Mouse (Mus musculus) stomach, embryonic 15.5 days (tissue): ENCODE measurements around the gene Cwc27. TPM values are rescaled to one million over a fixed set of nuclear protein-coding genes. Genes with fewer than 3 reads are reported as not detected.

Source experiments
- ATAC-seq: fragments of 200-750 bp; cut with Nextera tagmentation; 2 replicates; pipeline ENCODE4 v1.8.0; 2017; ENCODE audit warnings: low read depth, moderate number of reproducible peaks, moderate TSS enrichment; ENCODE audit not compliant: insufficient read depth, low FRiP score
- H3K27ac ChIP-seq: fragments of 300-500 bp; sonication (generic); 2 replicates; pipeline ENCODE4 v1.5.1; 2015; ENCODE audit warnings: mild to moderate bottlenecking, inconsistent platforms
- H3K27me3 ChIP-seq: fragments of 300-500 bp; sonication (generic); replicated peaks from 2 replicates; pipeline ENCODE4 v1.6.1; 2015; ENCODE audit warnings: inconsistent platforms
- H3K36me3 ChIP-seq: fragments of 300-500 bp; sonication (generic); 2 replicates; pipeline ENCODE4 v1.6.1; 2015; ENCODE audit warnings: inconsistent platforms
- H3K4me1 ChIP-seq: fragments of 300-500 bp; sonication (generic); 2 replicates; pipeline ENCODE4 v1.6.1; 2015; ENCODE audit warnings: inconsistent platforms
- H3K4me2 ChIP-seq: fragments of 300-500 bp; sonication (generic); 2 replicates; pipeline ENCODE4 v1.6.1; 2015; ENCODE audit warnings: mild to moderate bottlenecking, inconsistent platforms
- H3K4me3 ChIP-seq: fragments of 300-500 bp; sonication (generic); replicated peaks from 2 replicates; pipeline ENCODE4 v1.5.1; 2015; ENCODE audit warnings: inconsistent platforms
- H3K9ac ChIP-seq: fragments of 300-500 bp; sonication (generic); 2 replicates; pipeline ENCODE4 v1.6.1; 2015; ENCODE audit warnings: inconsistent platforms
- H3K9me3 ChIP-seq: fragments of 300-500 bp; sonication (generic); 2 replicates; pipeline ENCODE4 v1.6.1; 2016; ENCODE audit warnings: inconsistent platforms
- WGBS: fragments of 180-500 bp; shearing (Covaris S2); methylation state at CpG from one replicate; pipeline ENCODE4 v1.1.7; 2015; 5-methylcytosine and 5-hydroxymethylcytosine counted together
- polyA plus RNA-seq: library from polyadenylated mRNA; unstranded; fragments of >200 nt; fragmentation: Nextera tagmentation; extraction: Ambion mirVana; gene quantifications from 2 replicates; pipeline ENCODE4 v1.2.1, GENCODE M21; 2015

Gene Cwc27
- polyA plus RNA-seq, 1 experiment from 2014 or later, result 23.8 TPM

DNA sequence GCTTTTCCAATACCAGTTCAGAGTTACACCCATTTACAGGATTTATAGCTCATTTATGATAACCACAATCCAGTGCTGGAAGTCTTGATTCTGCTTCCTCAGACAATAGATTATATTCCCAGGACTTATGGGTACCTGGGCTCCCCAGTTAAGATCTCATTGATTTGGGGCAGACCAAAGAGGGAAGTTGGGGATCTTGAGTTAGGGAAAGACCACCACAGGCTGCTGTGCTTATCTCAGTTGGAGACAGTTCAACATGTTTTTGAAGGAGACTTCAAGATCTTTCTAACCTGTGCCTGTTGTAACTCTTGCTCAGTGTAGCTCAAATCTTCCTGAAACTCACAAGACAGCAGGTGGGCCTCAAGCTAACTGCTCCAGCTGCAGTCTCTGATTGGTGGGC, 4.2 kb upstream of the Cwc27 start:
- no peak overlapping the region for H3K27ac ChIP-seq
- no peaks in the 10 kb centered on the region for H3K27me3 ChIP-seq
- no peak overlapping the region for H3K4me3 ChIP-seq
- H3K4me2 ChIP-seq, result no peak overlapping the region
- H3K9ac ChIP-seq, result no peak overlapping the region
- ATAC-seq, result no peak
- H3K9me3 ChIP-seq, result no peaks in the 10 kb centered on the region
- H3K4me1 ChIP-seq, result peaks cover 7% of the 10 kb centered on the region; the same call in 1 of the 2 replicates
- no peaks in the 10 kb centered on the region for H3K36me3 ChIP-seq

DNA sequence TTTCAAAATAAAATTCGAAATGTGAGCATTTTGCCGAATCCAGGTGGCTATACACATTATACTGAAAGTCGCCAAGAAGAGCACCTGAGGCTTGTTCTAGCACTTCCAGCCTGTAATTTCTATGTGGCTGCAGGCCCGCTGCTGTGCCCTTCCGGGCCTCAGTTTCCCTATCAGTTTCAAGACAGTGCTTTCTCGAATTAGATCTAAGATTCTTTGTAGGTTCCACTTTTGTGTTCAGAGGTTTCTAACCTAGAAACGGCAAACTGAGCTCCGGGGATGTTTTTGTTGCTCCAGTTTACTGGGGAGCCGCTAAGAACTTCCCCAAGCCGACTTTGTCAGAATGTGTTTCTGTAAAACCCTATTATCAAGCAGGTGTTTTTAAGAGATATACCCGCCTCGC, 754 bp upstream of the Cwc27 start:
- H3K9ac ChIP-seq, result peak overlapping the region; percentile 68
- H3K4me1 ChIP-seq, result peaks cover 7% of the 10 kb centered on the region; the same call in 1 of the 2 replicates
- WGBS, result 45% methylated on average over 12 of the region's 12 CpGs
- no peaks in the 10 kb centered on the region for H3K36me3 ChIP-seq
- ATAC-seq, result no peak
- H3K4me3 ChIP-seq, result peak overlapping the region; percentile 75
- H3K27me3 ChIP-seq, result no peaks in the 10 kb centered on the region
- H3K27ac ChIP-seq, result no peak overlapping the region
- peak overlapping the region; percentile 66 for H3K4me2 ChIP-seq
- H3K9me3 ChIP-seq, result no peaks in the 10 kb centered on the region

DNA sequence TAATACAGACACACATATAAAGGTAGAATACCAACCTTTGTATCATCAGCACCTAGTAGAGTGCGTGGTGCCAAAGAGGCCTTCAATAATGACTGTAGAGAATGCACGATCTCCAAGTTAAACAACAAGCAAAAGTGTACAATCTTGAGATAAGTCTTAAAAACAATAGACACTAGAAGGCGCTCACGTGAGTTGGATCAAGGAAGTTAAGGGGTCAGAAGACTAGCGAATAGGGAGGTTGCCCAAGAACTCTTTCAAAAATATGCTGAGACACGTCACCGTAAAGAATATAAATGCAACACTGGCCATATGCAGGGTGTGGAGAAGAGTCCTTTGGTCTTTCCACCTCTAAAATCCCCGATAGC, 690 bp downstream of the Cwc27 start:
- Histone ChIP-seq H3K36me3 (no peaks in the 10 kb centered on the region), H3K27me3 (no peaks in the 10 kb centered on the region), H3K9me3 (no peaks in the 10 kb centered on the region), H3K4me1 (peaks cover 3% of the 10 kb centered on the region; the same call in 1 of the 2 replicates), H3K4me3 (peak overlapping the region; percentile 75), H3K27ac (peak overlapping the region; percentile 76), H3K4me2 (peak overlapping the region; percentile 48), H3K9ac (no peak overlapping the region; the same call in 1 of the 2 replicates)
- WGBS, result 7% methylated on average over 8 of the region's 8 CpGs
- peak; percentile 6; the same call in 1 of the 2 replicates for ATAC-seq

DNA sequence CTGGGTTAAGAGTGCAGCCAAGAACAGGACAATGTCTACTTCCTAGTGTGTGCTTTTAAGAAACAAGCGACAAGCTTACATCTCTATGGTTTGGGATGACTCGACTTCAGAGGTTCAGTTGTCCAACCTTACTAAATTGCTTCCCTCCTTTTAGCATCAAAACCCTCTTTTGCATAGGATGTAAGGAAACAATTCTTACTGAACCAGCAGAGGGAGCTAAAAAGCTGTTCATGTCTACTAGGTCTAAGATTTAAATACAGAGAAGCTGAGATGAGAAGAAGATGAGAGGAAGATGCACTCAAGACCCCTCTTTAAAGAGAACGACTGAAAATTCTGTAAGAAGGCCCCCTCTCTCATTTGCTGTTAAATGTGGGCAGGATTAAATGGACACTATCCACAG, 11.3 kb downstream of the Cwc27 start:
- no peaks in the 10 kb centered on the region for H3K4me1 ChIP-seq
- ATAC-seq, result no peak
- peaks cover 6% of the 10 kb centered on the region; the same call in 1 of the 2 replicates for H3K36me3 ChIP-seq
- WGBS, result 56% methylated on average over 3 of the region's 3 CpGs
- H3K4me2 ChIP-seq, result no peak overlapping the region
- H3K27ac ChIP-seq, result no peak overlapping the region
- H3K9me3 ChIP-seq, result no peaks in the 10 kb centered on the region
- no peak overlapping the region for H3K4me3 ChIP-seq
- H3K9ac ChIP-seq, result no peak overlapping the region
- no peaks in the 10 kb centered on the region for H3K27me3 ChIP-seq

DNA sequence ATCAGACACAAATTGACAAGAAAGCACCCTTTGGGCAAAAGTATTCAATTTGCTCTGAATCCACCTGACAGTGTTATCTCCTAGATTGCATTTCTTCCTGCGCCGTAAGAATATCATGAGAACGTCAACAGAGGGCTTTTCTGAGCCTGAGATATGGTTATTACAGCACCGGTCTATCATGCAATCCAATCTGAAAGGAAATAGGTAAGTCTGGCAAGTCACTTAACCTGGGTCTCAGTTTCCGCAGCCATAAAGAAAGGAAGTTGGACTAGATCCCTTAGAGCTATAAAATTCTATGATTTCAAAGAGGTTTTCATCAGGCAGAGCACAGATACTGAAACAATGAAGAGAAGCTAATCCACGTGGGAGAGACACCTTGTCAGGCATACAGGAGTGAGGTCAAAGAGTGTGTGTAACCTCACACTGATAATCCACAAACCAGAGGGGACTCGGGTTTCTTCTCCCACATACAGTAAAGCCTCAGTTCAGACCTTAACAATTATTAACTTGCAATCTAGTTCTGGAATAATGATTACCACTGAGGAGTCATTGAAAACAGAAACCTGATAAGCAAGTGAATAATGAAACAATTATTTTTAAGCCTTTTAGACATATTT, 17.3 kb downstream of the Cwc27 start:
- no peak overlapping the region for H3K9ac ChIP-seq
- peak; percentile 47; the same call in 1 of the 2 replicates for ATAC-seq
- no peaks in the 10 kb centered on the region for H3K27me3 ChIP-seq
- H3K27ac ChIP-seq, result no peak overlapping the region
- H3K9me3 ChIP-seq, result no peaks in the 10 kb centered on the region
- no peaks in the 10 kb centered on the region for H3K4me1 ChIP-seq
- no peak overlapping the region for H3K4me2 ChIP-seq
- no peak overlapping the region for H3K4me3 ChIP-seq
- H3K36me3 ChIP-seq, result peaks cover 6% of the 10 kb centered on the region
- WGBS, result 73% methylated on average over 7 of the region's 7 CpGs

DNA sequence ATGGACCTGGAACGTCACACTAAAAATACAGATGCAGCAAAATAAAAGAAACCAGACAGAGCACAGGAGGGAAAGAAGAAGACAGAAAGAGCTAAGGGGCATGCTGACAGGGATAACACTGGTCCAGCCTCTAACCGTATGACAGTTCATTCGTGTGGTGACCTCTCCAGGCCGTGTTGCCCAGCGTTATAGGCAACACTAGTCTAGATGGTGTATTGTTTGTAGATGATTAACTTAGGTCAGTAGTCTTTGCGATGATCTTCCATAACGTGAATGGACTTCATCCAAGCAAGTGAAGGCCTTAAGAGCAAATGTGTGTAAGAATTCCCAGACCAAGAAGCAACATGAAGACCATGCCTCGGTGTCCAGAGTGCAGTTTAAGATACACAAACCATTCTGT, 17.9 kb downstream of the Cwc27 start:
- Histone ChIP-seq H3K36me3 (peaks cover 6% of the 10 kb centered on the region), H3K4me2 (no peak overlapping the region), H3K9ac (no peak overlapping the region), H3K27me3 (no peaks in the 10 kb centered on the region), H3K4me1 (no peaks in the 10 kb centered on the region), H3K27ac (no peak overlapping the region), H3K9me3 (no peaks in the 10 kb centered on the region), H3K4me3 (no peak overlapping the region)
- 86% methylated on average over 8 of the region's 8 CpGs for WGBS
- ATAC-seq, result no peak

DNA sequence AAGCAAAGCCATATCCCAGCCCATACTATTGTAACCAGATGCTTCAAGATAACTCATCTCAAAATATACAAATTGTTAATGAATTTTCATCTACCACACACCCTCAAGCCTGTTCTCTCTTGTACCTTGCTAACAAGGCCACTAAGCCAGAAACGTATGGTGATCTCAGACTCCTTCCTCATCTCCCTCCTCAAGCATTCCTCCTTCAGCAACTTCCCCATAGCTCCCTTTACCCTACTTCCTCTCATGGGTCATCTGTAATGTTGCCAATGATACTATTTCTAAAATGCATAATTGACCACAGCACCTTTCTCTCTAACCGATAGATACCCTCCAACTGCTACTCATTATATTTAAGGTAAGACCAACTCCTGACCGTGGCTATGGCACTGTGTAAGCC, 22.5 kb downstream of the Cwc27 start:
- H3K27ac ChIP-seq, result no peak overlapping the region
- 92% methylated on average over 3 of the region's 3 CpGs for WGBS
- H3K9me3 ChIP-seq, result no peaks in the 10 kb centered on the region
- no peaks in the 10 kb centered on the region for H3K27me3 ChIP-seq
- no peak for ATAC-seq
- H3K9ac ChIP-seq, result no peak overlapping the region
- no peak overlapping the region for H3K4me3 ChIP-seq
- H3K36me3 ChIP-seq, result no peaks in the 10 kb centered on the region; the same call in none of the 2 replicates
- no peak overlapping the region for H3K4me2 ChIP-seq
- H3K4me1 ChIP-seq, result no peaks in the 10 kb centered on the region

GRCm38 (mm10) chr13:104792184-104792583, 24.8 kb downstream of the Cwc27 start, which contains the start of gene Srek1ip1:
Gene Srek1ip1, plus strand, starts transcription at chr13:104792484.
- no peak within 1 kb of the TSS for H3K4me3 ChIP-seq
- no peaks in the 10 kb centered on the region for H3K27me3 ChIP-seq
- H3K4me2 ChIP-seq, result no peak within 1 kb of the TSS
- no peaks in the 10 kb centered on the region; the same call in none of the 2 replicates for H3K36me3 ChIP-seq
- H3K27ac ChIP-seq, result no peak within 1 kb of the TSS
- 91% methylated on average over 11 of the region's 11 CpGs for WGBS
- no peak within 1 kb of the TSS for H3K9ac ChIP-seq
- H3K4me1 ChIP-seq, result no peaks in the 10 kb centered on the region
- H3K9me3 ChIP-seq, result no peaks in the 10 kb centered on the region
- ATAC-seq, result no peak

DNA sequence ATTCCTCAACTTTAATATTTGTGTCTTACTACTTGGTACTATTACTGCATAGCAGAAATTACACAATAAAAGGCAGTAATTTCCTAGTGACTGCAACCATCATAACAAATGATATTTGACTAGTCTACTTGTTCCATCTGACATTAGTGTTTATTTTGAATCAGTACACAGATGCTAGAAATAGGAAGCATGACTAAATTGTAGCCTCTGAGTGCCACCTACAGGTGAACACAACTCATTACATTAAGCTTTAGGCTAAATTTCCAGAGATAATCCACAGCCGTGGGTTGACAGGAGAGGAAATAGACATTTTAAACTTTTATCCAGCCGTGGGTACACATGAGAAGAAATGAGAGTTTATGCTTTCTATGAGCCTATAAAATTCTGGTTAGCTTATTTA, 27.3 kb downstream of the Cwc27 start:
- Histone ChIP-seq H3K9me3 (no peaks in the 10 kb centered on the region), H3K27me3 (no peaks in the 10 kb centered on the region), H3K9ac (no peak overlapping the region), H3K4me3 (no peak overlapping the region), H3K4me2 (no peak overlapping the region), H3K4me1 (no peaks in the 10 kb centered on the region), H3K36me3 (no peaks in the 10 kb centered on the region; the same call in 1 of the 2 replicates), H3K27ac (no peak overlapping the region)
- WGBS, result 6% methylated on average over 2 of the region's 2 CpGs
- ATAC-seq, result no peak

GRCm38 (mm10) chr13:104787260-104787659, 29.7 kb downstream of the Cwc27 start:
- Histone ChIP-seq H3K27ac (no peak overlapping the region), H3K4me3 (no peak overlapping the region), H3K9me3 (no peaks in the 10 kb centered on the region), H3K9ac (no peak overlapping the region), H3K4me1 (no peaks in the 10 kb centered on the region), H3K27me3 (no peaks in the 10 kb centered on the region), H3K4me2 (no peak overlapping the region), H3K36me3 (0 out of 2 replicates have a peak, but pooled peaks cover 3% of the 10 kb centered on the region)
- WGBS, result 93% methylated on average over 4 of the region's 4 CpGs
- ATAC-seq, result no peak

GRCm38 (mm10) chr13:104779104-104779670, 37.8 kb downstream of the Cwc27 start:
- H3K9me3 ChIP-seq, result no peaks in the 10 kb centered on the region
- ATAC-seq, result no peak
- no peak overlapping the region for H3K4me3 ChIP-seq
- H3K27me3 ChIP-seq, result no peaks in the 10 kb centered on the region
- WGBS, result 69% methylated on average over 1 of the region's 1 CpGs
- H3K4me2 ChIP-seq, result no peak overlapping the region
- no peaks in the 10 kb centered on the region for H3K4me1 ChIP-seq
- H3K27ac ChIP-seq, result no peak overlapping the region
- no peak overlapping the region for H3K9ac ChIP-seq
- no peaks in the 10 kb centered on the region for H3K36me3 ChIP-seq

DNA sequence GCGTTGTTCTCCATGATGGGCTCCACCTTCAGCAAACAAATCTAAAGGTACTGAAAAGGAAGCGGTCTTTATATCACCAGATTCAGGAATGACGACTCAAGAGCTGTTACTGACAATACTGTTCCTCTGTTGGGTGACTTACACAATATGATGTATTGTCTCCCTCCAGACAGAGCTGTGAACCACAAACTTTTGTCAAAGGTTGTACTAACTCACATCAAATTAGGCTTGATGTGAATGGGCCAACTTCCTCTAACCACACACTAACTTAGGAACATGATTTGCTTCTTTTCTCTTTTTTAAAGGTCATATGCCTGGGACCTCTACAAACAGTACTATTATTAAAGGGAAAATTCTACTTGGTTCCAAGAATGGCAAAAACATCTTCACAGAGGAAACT, 53.7 kb downstream of the Cwc27 start:
- no peak for ATAC-seq
- Histone ChIP-seq H3K27ac (no peak overlapping the region), H3K36me3 (no peaks in the 10 kb centered on the region), H3K9me3 (no peaks in the 10 kb centered on the region), H3K9ac (no peak overlapping the region), H3K27me3 (no peaks in the 10 kb centered on the region), H3K4me1 (no peaks in the 10 kb centered on the region), H3K4me2 (no peak overlapping the region), H3K4me3 (no peak overlapping the region)
- WGBS, result 59% methylated on average over 3 of the region's 3 CpGs
